Mouse (Mus musculus): ENCODE measurements around the gene Prkcd. TPM values are rescaled to one million over a fixed set of nuclear protein-coding genes. Genes with fewer than 3 reads are reported as not detected.

The Prkcd gene
- polyA plus RNA-seq, 1 experiment from 2014 or later: 14.7 TPM

DNA sequence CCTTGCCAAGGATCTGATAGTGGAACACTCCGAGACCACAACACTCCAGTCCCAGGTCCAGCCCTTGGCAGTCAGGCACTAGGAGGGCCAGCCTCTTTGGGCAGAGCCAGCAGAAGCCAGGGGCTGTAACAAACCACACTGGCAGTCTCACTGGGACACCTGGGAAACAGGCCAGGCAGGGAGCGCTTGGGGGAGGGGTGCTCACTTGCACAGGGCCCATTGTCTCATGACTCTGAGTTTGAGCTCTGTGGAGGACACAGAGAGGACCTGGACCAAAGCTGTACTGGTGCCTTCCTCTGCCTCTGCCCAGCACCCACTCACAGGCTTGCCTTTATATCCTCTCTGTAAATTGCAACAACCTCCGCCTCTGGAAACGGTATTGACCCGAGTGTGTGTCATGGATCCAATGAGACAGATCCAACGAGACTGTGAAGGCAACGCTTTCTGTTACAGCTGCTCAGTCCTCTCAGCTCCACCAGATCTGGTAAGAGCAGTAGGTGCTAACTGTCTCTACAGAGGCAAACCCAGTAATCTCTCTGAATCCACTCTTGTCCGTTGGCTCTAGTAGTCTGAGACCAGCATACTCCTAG is 77.8 kb downstream of the Prkcd start, which contains the start of gene Tkt:
Gene Tkt (plus strand): TSS at position 229 of the 590 bp plus-strand sequence.
- peak; percentile 22 for ATAC-seq (replicated peaks)
- H3K4me1 ChIP-seq: peaks cover 32% of the 10 kb centered on the region
- peak within 1 kb of the TSS; percentile 70 for H3K4me2 ChIP-seq
- no peaks in the 10 kb centered on the region for H3K27me3 ChIP-seq (replicated peaks)
- H3K4me3 ChIP-seq: peak within 1 kb of the TSS; percentile 80
- WGBS: 22% methylated on average over 8 of the region's 8 CpGs
- peak within 1 kb of the TSS; percentile 83 for H3K9ac ChIP-seq
- H3K27ac ChIP-seq: peak within 1 kb of the TSS; percentile 94
- no peaks in the 10 kb centered on the region for H3K9me3 ChIP-seq
- no peaks in the 10 kb centered on the region for H3K36me3 ChIP-seq (replicated peaks)

Small RNAs within 50 kb of the gene (microRNA-seq; reads per million reads assigned to microRNA genes)
- 3.7 reads per million, percentile 18 among the genes with 10 or more reads in this experiment for gene Mir3076

Other genes with a start within 250 kb of the Prkcd start
- gene Dcp1a, start 146.7 kb downstream of the Prkcd start, polyA plus RNA-seq (2015; fragmentation: Nextera tagmentation; extraction: Ambion mirVana): 17.3 and 19.6 TPM in 2 replicates
- gene Cacna1d, start 134.8 kb downstream of the Prkcd start, polyA plus RNA-seq (2015; fragmentation: Nextera tagmentation; extraction: Ambion mirVana): 10.5 and 12.1 TPM in 2 replicates
- 262 and 279 TPM in 2 replicates for gene Tkt, start 77.9 kb downstream of the Prkcd start, polyA plus RNA-seq (2015; fragmentation: Nextera tagmentation; extraction: Ambion mirVana)
- gene Rft1, start 28.1 kb upstream of the Prkcd start, polyA plus RNA-seq (2015; fragmentation: Nextera tagmentation; extraction: Ambion mirVana): 7.6 and 9.6 TPM in 2 replicates
- 19.4 and 21.9 TPM in 2 replicates for gene Sfmbt1, start 88.6 kb upstream of the Prkcd start, polyA plus RNA-seq (2015; fragmentation: Nextera tagmentation; extraction: Ambion mirVana)
- 21.4 and 22.7 TPM in 2 replicates for gene Tmem110, start 199.4 kb upstream of the Prkcd start, polyA plus RNA-seq (2015; fragmentation: Nextera tagmentation; extraction: Ambion mirVana)

Data from midbrain, embryonic 15.5 days (tissue).